Mouse (Mus musculus) inflammation-experienced regulatory T-cells (primary cell): Measurements from ENCODE around the gene Pla2g12b. TPM values are rescaled to one million over a fixed set of nuclear protein-coding genes. Genes with fewer than 3 reads are reported as not detected.

ENCODE experiments used
- polyA plus RNA-seq, 2 experiments: library from polyadenylated mRNA; unstranded; fragments of 100-300 nt; shearing (Covaris generic); gene quantifications; one replicate each; pipeline ENCODE4 v1.2.1; 2017

Gene Pla2g12b
- under 1 TPM; 0.48 to 0.53 TPM for polyA plus RNA-seq

GRCm38 (mm10) chr10:59402899-59403792 lies at the start of gene Pla2g12b:
Gene Pla2g12b, plus strand, starts transcription at chr10:59403660.

GRCm38 (mm10) chr10:59395461-59395860 lies 8.0 kb upstream of the Pla2g12b start, which contains the start of gene Gm10273:
Gene Gm10273, plus strand, starts transcription at chr10:59395632.

GRCm38 (mm10) chr10:59441735-59442134 lies 38.3 kb downstream of the Pla2g12b start, which contains the start of gene Oit3:
Gene Oit3, minus strand, starts transcription at chr10:59441778.

Other genes with a start within 250 kb of the Pla2g12b start
- 1 to 10 TPM in 1 of 2 experiments, under 1 TPM in 1; 0.28 to 2.0 TPM for gene Sept10, start 181.8 kb upstream of the Pla2g12b start, polyA plus RNA-seq
- under 1 TPM; 0.37 to 0.80 TPM for gene Sowahc, start 181.7 kb upstream of the Pla2g12b start, polyA plus RNA-seq
- 10 to 100 TPM; 45.8 to 67.5 TPM for gene P4ha1, start 80.4 kb upstream of the Pla2g12b start, polyA plus RNA-seq
- gene Gm10273, start 8.0 kb upstream of the Pla2g12b start, polyA plus RNA-seq, result 100 to 1,000 TPM in 1 of 2 experiments, 10 to 100 TPM in 1; 77.1 to 116 TPM
- under 1 TPM in 1 of 2 experiments, not detected in 1; 0.12 TPM for gene Oit3, start 38.1 kb downstream of the Pla2g12b start, polyA plus RNA-seq
- gene Gm10322, start 212.4 kb downstream of the Pla2g12b start, polyA plus RNA-seq, result 1 to 10 TPM in 1 of 2 experiments, not detected in 1; 1.3 TPM
- gene Mcu, start 213.0 kb downstream of the Pla2g12b start, polyA plus RNA-seq, result 10 to 100 TPM; 17.5 to 19.4 TPM